8 mouse cellular contexts compared by ENCODE assay signal in genomic region chr8:70699834-70700554, GRCm38 (mm10). TPM values are rescaled to one million over a fixed set of nuclear protein-coding genes. Genes with fewer than 3 reads are reported as not detected.
DNase-seq lines count a peak whose midpoint lies in the region; ATAC-seq and TF ChIP-seq lines count a peak whose summit lies in the region.

No protein-coding gene starts in this region.

- 1% methylated on average over 59 of the region's 59 CpGs for WGBS in intestine, embryonic 16.5 days
- WGBS in midbrain, embryonic 12.5 days = under 1% methylated on average over 57 of the region's 59 CpGs
- under 1% methylated on average over 59 of the region's 59 CpGs for WGBS in small intestine, adult 2 months

- H3K27me3 ChIP-seq in intestine, embryonic 16.5 days (replicated peaks; ENCODE audit: control insufficient read depth, insufficient read depth, low read length) = no peaks in the 10 kb centered on the region
- peaks cover 5% of the 10 kb centered on the region; the same call in 1 of the 2 replicates for H3K27me3 ChIP-seq in midbrain, embryonic 12.5 days
- no peaks in the 10 kb centered on the region for H3K27me3 ChIP-seq in small intestine, adult 2 months (ENCODE audit: control insufficient read depth, insufficient read depth, low read length)

- peak; percentile 40; the same call in 1 of the 2 replicates for TF ChIP-seq POLR2A in small intestine, adult 2 months (IDR thresholded peaks at IDR 0.05; ENCODE audit: low read depth, low read length)

- intact Hi-C loops in left cerebral cortex, postnatal 4 days (cut with DNase I) = no loop called here

- H3K4me2 ChIP-seq in intestine, embryonic 16.5 days (ENCODE audit: low read depth, low read length) = peak overlapping the region; percentile 59
- peak overlapping the region; percentile 71 for H3K4me2 ChIP-seq in midbrain, embryonic 12.5 days (replicated peaks)

- ATAC-seq in intestine, embryonic 16.5 days = no peak
- ATAC-seq in midbrain, embryonic 12.5 days (ENCODE audit: low FRiP score, low read depth) = 0 out of 2 replicates have a peak, but pooled peaks have one; percentile 7
- no peak for ATAC-seq in granulocyte monocyte progenitor cell, adult 5-6 weeks (replicated peaks; ENCODE audit: poor library complexity, severe bottlenecking)

- no peak for TF ChIP-seq CTCF in small intestine, adult 2 months (IDR thresholded peaks at IDR 0.05; ENCODE audit: extremely low read depth, insufficient read length, insufficient replicate concordance, low read depth, low read length)

- H3K9me3 ChIP-seq in intestine, embryonic 16.5 days (ENCODE audit: control insufficient read depth, low read length) = no peaks in the 10 kb centered on the region
- no peaks in the 10 kb centered on the region for H3K9me3 ChIP-seq in midbrain, embryonic 12.5 days

- peak; percentile 88 to 95 for DNase-seq in adrenal gland, adult (ENCODE audit: inconsistent age in 2 of 2, low spot score in 1 of 2)
- peak; percentile 88 for DNase-seq in embryo, embryonic 11 days
- DNase-seq in gastrocnemius, postnatal 25 days = peak; percentile 86
- peak; percentile 91 for DNase-seq in left cerebral cortex, postnatal 4 days

- H3K36me3 ChIP-seq in intestine, embryonic 16.5 days (ENCODE audit: control insufficient read depth, insufficient read depth, low read length) = no peaks in the 10 kb centered on the region
- H3K36me3 ChIP-seq in midbrain, embryonic 12.5 days = 0 out of 2 replicates have a peak, but pooled peaks cover 10% of the 10 kb centered on the region
- peaks cover 9% of the 10 kb centered on the region for H3K36me3 ChIP-seq in small intestine, adult 2 months (ENCODE audit: control insufficient read depth, insufficient read depth, low read length)

- H3K27ac ChIP-seq in intestine, embryonic 16.5 days (ENCODE audit: low read length) = peak overlapping the region; percentile 99
- H3K27ac ChIP-seq in midbrain, embryonic 12.5 days (replicated peaks) = peak overlapping the region; percentile 99
- peak overlapping the region; percentile 98 for H3K27ac ChIP-seq in small intestine, adult 2 months (ENCODE audit: insufficient read depth, low read depth, low read length)

- H3K9ac ChIP-seq in intestine, embryonic 16.5 days (ENCODE audit: low read depth, low read length) = peak overlapping the region; percentile 99
- H3K9ac ChIP-seq in midbrain, embryonic 12.5 days (replicated peaks) = peak overlapping the region; percentile 100

- peak overlapping the region; percentile 91 for H3K4me3 ChIP-seq in intestine, embryonic 16.5 days (ENCODE audit: low read length)
- H3K4me3 ChIP-seq in midbrain, embryonic 12.5 days = peak overlapping the region; percentile 97
- peak overlapping the region; percentile 80 for H3K4me3 ChIP-seq in small intestine, adult 2 months (ENCODE audit: low read depth, low read length)

- peaks cover 47% of the 10 kb centered on the region for H3K4me1 ChIP-seq in intestine, embryonic 16.5 days (ENCODE audit: control insufficient read depth, insufficient read depth, low read length)
- peaks cover 57% of the 10 kb centered on the region for H3K4me1 ChIP-seq in midbrain, embryonic 12.5 days
- peaks cover 38% of the 10 kb centered on the region for H3K4me1 ChIP-seq in small intestine, adult 2 months (ENCODE audit: control insufficient read depth, insufficient read depth, insufficient read length, low read length)

RNA-seq across cellular contexts. Expression of gene Jund, which starts 1.2 kb away (rescaled TPM):
- total RNA-seq in gastrocnemius, postnatal 25 days (2021) = 10 to 100 TPM; 54.5 to 68.6 TPM
- polyA plus RNA-seq in intestine, embryonic 16.5 days (2015; fragmentation: Nextera tagmentation; extraction: Ambion mirVana) = 37.3 and 52.2 TPM in 2 replicates
- total RNA-seq in left cerebral cortex, postnatal 4 days (2021) = 100 to 1,000 TPM; 146 to 158 TPM
- polyA plus RNA-seq in midbrain, embryonic 12.5 days (2016; fragmentation: Nextera tagmentation; extraction: Ambion mirVana) = 206 and 213 TPM in 2 replicates
- polyA plus RNA-seq in small intestine, adult 2 months (2012; rRNA removed) = 419 and 1,098 TPM in 2 replicates
- 7.7 and 12.3 TPM in 2 replicates for total RNA-seq in granulocyte monocyte progenitor cell, adult 5-6 weeks (2014; fragmentation: Nextera tagmentation)
- total RNA-seq in granulocyte monocyte progenitor cell, adult 5-6 weeks (2017) = 24.6 and 27.0 TPM in 2 replicates

RNA-seq across cellular contexts. Expression of gene Iqcn, which starts 3.3 kb away (rescaled TPM):
- not detected for total RNA-seq in gastrocnemius, postnatal 25 days (2021)
- polyA plus RNA-seq in intestine, embryonic 16.5 days (2015; fragmentation: Nextera tagmentation; extraction: Ambion mirVana) = not detected in 2 replicates
- under 1 TPM; 0.40 to 0.50 TPM for total RNA-seq in left cerebral cortex, postnatal 4 days (2021)
- polyA plus RNA-seq in midbrain, embryonic 12.5 days (2016; fragmentation: Nextera tagmentation; extraction: Ambion mirVana) = 0.04 TPM in 1 of 2 replicates, not detected in the other
- polyA plus RNA-seq in small intestine, adult 2 months (2012; rRNA removed) = 0.03 and 0.05 TPM in 2 replicates
- not detected in 2 replicates for total RNA-seq in granulocyte monocyte progenitor cell, adult 5-6 weeks (2014; fragmentation: Nextera tagmentation)
- not detected in 2 replicates for total RNA-seq in granulocyte monocyte progenitor cell, adult 5-6 weeks (2017)

RNA-seq across cellular contexts. Expression of gene Gm3336, which starts 18.3 kb away (rescaled TPM):
- total RNA-seq in gastrocnemius, postnatal 25 days (2021) = not detected
- 3.3 and 4.1 TPM in 2 replicates for polyA plus RNA-seq in intestine, embryonic 16.5 days (2015; fragmentation: Nextera tagmentation; extraction: Ambion mirVana)
- not detected for total RNA-seq in left cerebral cortex, postnatal 4 days (2021)
- not detected in 2 replicates for polyA plus RNA-seq in midbrain, embryonic 12.5 days (2016; fragmentation: Nextera tagmentation; extraction: Ambion mirVana)
- polyA plus RNA-seq in small intestine, adult 2 months (2012; rRNA removed) = 42.0 and 73.6 TPM in 2 replicates
- not detected in 2 replicates for total RNA-seq in granulocyte monocyte progenitor cell, adult 5-6 weeks (2014; fragmentation: Nextera tagmentation)
- total RNA-seq in granulocyte monocyte progenitor cell, adult 5-6 weeks (2017) = not detected in 2 replicates

RNA-seq across cellular contexts. Expression of gene Pde4c, which starts 23.5 kb away (rescaled TPM):
- 1 to 10 TPM; 1.6 to 2.3 TPM for total RNA-seq in gastrocnemius, postnatal 25 days (2021)
- 0.28 and 0.64 TPM in 2 replicates for polyA plus RNA-seq in intestine, embryonic 16.5 days (2015; fragmentation: Nextera tagmentation; extraction: Ambion mirVana)
- under 1 TPM; 0.56 to 0.66 TPM for total RNA-seq in left cerebral cortex, postnatal 4 days (2021)
- 0.15 and 0.39 TPM in 2 replicates for polyA plus RNA-seq in midbrain, embryonic 12.5 days (2016; fragmentation: Nextera tagmentation; extraction: Ambion mirVana)
- 6.5 and 6.8 TPM in 2 replicates for polyA plus RNA-seq in small intestine, adult 2 months (2012; rRNA removed)
- total RNA-seq in granulocyte monocyte progenitor cell, adult 5-6 weeks (2014; fragmentation: Nextera tagmentation) = not detected in 2 replicates
- not detected in 2 replicates for total RNA-seq in granulocyte monocyte progenitor cell, adult 5-6 weeks (2017)

RNA-seq across cellular contexts. Expression of gene Lsm4, which starts 26.9 kb away (rescaled TPM):
- 10 to 100 TPM; 57.7 to 66.0 TPM for total RNA-seq in gastrocnemius, postnatal 25 days (2021)
- 228 and 246 TPM in 2 replicates for polyA plus RNA-seq in intestine, embryonic 16.5 days (2015; fragmentation: Nextera tagmentation; extraction: Ambion mirVana)
- 10 to 100 TPM; 85.2 to 93.7 TPM for total RNA-seq in left cerebral cortex, postnatal 4 days (2021)
- 255 and 263 TPM in 2 replicates for polyA plus RNA-seq in midbrain, embryonic 12.5 days (2016; fragmentation: Nextera tagmentation; extraction: Ambion mirVana)
- polyA plus RNA-seq in small intestine, adult 2 months (2012; rRNA removed) = 109 and 152 TPM in 2 replicates
- total RNA-seq in granulocyte monocyte progenitor cell, adult 5-6 weeks (2014; fragmentation: Nextera tagmentation) = 187 and 226 TPM in 2 replicates
- 247 and 312 TPM in 2 replicates for total RNA-seq in granulocyte monocyte progenitor cell, adult 5-6 weeks (2017)
